Mouse (Mus musculus): ENCODE measurements at regions not wholly inside any gene's neighbourhood (a gene's known extent, or its start where the extent isn't known, plus 50 kb on each side); places are given as distances from the start of the nearest gene placed in this dataset.

DNA sequence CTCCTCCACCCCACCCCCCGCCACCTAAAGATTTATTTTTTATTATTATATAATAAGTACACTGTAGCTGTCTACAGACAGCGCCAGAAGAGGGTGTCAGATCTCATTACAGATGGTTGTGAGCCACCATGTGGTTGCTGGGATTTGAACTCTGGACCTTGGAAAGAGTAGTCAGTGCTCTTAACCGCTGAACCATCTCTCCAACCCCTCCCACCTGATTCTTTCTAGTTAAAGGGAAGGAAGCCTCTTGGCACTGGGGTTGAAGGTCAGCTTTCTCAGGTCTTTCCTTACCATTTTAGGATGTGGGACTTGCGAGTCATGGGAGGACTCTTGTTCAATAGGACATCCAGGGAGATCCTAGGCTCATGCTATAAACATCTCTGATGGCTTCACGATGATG, 54.7 kb downstream of the Hes1 start:
- Histone ChIP-seq H3K4me2 (no peak overlapping the region), H3K4me1 (replicated peaks) (peaks cover 18% of the 10 kb centered on the region), H3K9me3 (no peaks in the 10 kb centered on the region), H3K4me3 (no peak overlapping the region), H3K36me3 (no peaks in the 10 kb centered on the region), H3K9ac (no peak overlapping the region), H3K27ac (replicated peaks) (no peak overlapping the region), H3K27me3 (peaks cover 76% of the 10 kb centered on the region)
- WGBS = 87% methylated on average over 5 of the region's 5 CpGs
- no peak for ATAC-seq (ENCODE audit: low FRiP score, low read depth)

DNA sequence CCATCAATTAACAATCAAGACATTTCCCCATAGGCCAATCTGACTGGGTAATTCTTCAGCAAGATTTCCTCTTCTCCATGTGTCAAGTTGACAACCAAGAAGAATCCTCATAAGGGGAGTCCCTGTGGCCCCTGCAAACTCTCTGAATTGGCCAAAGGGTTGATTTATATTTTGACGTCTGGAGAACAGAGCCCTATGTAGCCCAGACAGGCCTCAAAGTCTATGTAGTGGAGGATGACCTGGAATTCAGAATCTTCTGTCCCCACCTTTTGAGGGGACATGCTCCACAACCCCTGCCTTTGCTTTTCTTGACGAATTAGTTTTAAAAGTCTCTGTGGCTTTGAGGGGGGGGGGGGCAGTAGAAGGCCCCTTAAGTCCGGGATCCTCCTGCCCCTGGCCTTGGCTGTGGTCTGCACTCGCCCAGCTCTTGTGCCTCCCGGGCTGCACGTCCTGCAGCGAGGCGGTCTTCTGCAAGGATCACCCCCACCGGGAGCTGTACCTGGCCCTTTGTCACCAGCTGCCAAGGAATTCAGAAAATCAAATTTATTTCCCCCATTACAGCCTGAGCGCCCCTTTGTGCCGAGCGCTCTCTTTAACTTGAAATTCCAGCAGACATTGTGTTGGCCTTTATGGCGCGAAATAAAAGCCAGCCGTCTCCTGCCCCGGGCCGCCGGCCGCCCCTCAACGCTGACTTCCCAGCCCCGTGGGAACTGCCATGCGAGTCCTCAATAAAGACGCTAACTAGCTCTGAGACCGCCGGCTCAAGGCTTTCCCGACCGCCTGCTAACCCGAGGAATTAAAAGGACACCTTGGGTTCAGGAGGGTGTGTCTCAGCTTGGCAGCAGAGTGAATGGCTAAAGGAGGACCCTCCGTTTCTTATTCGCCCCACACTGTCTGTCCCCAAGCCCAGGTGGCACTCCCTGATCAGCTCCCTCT, 56.4 kb downstream of the Hes1 start:
- no peak for ATAC-seq (ENCODE audit: low FRiP score, low read depth)
- H3K9ac ChIP-seq = no peak overlapping the region
- WGBS = 6% methylated on average over 30 of the region's 30 CpGs
- H3K36me3 ChIP-seq = no peaks in the 10 kb centered on the region
- no peaks in the 10 kb centered on the region for H3K9me3 ChIP-seq
- peaks cover 18% of the 10 kb centered on the region for H3K4me1 ChIP-seq (replicated peaks)
- no peak overlapping the region for H3K27ac ChIP-seq (replicated peaks)
- H3K4me2 ChIP-seq = peak overlapping the region; percentile 41
- peaks cover 76% of the 10 kb centered on the region for H3K27me3 ChIP-seq
- peak overlapping the region; percentile 13; the same call in 1 of the 2 replicates for H3K4me3 ChIP-seq

DNA sequence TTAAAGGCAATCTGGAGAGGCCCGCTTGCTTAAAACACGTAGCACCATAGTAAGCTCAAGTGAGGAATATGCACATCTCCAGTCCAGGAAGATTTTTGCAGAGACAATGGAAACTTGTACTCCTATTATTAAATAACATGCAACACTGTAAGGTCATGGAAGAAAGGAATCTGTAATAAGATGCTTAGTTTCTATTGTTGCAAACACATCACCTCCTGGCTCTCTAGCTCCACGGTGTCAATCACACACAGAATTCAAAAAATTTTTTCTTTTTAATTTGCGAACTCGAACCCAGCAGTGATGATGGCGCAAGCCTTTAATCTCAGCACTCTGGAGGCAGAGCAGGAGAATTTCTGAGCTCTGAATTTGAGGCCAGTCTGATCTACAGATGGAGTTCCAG, 57.4 kb downstream of the Hes1 start:
- Histone ChIP-seq H3K36me3 (no peaks in the 10 kb centered on the region), H3K4me3 (no peak overlapping the region), H3K4me2 (no peak overlapping the region), H3K27ac (replicated peaks) (no peak overlapping the region), H3K9me3 (no peaks in the 10 kb centered on the region), H3K27me3 (peaks cover 76% of the 10 kb centered on the region), H3K4me1 (replicated peaks) (peaks cover 18% of the 10 kb centered on the region), H3K9ac (no peak overlapping the region)
- ATAC-seq (ENCODE audit: low FRiP score, low read depth) = no peak
- WGBS = 55% methylated on average over 6 of the region's 6 CpGs

DNA sequence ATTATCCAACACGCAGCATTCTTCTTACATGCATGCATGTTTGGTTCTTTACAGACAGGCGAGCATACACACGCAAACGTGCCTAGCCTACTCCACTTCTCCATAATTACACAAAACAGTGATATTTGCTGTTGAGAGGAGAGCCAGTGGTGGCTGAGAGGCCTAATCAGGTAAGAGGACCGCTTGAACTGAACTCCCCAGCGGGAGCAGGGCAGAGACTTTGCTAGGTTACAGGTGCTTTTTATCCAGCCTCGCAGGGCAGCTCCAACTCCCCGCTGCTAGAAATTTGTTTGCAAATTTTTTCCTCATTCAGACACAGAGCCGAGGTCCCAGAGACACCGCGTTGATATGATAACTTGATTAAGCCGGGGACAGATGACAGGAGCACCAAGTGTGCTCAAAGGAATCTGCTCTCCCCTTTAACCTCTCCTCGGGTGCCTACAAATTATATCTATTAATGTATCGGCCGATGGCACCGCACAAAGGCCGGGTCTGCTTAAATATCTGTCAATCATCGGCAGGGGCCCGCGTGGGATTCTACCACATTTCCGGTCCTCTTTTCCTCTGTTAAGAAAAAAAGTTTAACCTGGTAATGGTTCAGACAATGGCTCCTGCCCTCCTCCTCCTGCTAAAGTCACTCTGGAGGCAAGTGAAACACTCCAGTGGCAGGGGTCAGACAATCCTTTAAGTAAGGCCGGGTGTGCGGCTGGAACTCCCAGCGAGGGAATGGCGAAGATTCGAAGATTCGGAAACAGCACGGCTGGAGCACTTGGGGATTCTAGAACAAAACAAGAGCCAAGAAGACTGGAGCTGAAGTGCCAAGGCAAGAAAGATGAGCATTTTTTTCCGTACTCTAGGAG, 58.3 kb downstream of the Hes1 start:
- H3K4me2 ChIP-seq = no peak overlapping the region
- peaks cover 18% of the 10 kb centered on the region for H3K4me1 ChIP-seq (replicated peaks)
- H3K27me3 ChIP-seq = peaks cover 77% of the 10 kb centered on the region
- H3K9me3 ChIP-seq = no peaks in the 10 kb centered on the region
- H3K27ac ChIP-seq (replicated peaks) = no peak overlapping the region
- 16% methylated on average over 29 of the region's 29 CpGs for WGBS
- H3K9ac ChIP-seq = no peak overlapping the region
- H3K36me3 ChIP-seq = no peaks in the 10 kb centered on the region
- ATAC-seq (ENCODE audit: low FRiP score, low read depth) = no peak
- H3K4me3 ChIP-seq = no peak overlapping the region

DNA sequence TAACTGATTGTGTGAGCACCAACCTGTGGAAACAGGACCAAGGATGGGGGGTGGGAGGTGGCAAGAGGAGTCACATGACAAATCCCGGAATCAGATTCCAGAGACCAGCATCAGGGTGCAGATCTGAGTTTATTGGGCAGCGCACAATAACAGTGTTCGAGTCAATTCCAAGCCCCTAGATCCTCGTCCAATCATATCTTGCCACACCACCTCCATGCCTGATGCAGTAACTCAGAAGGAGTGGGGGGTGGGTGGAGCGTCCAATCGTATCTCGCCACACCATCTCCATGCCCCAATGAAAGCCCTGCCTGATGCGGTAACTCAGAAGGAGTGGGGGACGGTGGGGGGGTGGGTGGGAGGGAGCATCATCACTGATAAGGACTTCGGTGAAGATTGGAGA, 62.8 kb downstream of the Hes1 start:
- H3K27me3 ChIP-seq = peaks cover 72% of the 10 kb centered on the region
- H3K4me3 ChIP-seq = no peak overlapping the region
- H3K9ac ChIP-seq = no peak overlapping the region
- no peak overlapping the region for H3K4me2 ChIP-seq
- H3K36me3 ChIP-seq = no peaks in the 10 kb centered on the region
- H3K4me1 ChIP-seq (replicated peaks) = peaks cover 16% of the 10 kb centered on the region
- no peak for ATAC-seq (ENCODE audit: low FRiP score, low read depth)
- H3K9me3 ChIP-seq = no peaks in the 10 kb centered on the region
- H3K27ac ChIP-seq (replicated peaks) = no peak overlapping the region
- WGBS = 95% methylated on average over 10 of the region's 10 CpGs

DNA sequence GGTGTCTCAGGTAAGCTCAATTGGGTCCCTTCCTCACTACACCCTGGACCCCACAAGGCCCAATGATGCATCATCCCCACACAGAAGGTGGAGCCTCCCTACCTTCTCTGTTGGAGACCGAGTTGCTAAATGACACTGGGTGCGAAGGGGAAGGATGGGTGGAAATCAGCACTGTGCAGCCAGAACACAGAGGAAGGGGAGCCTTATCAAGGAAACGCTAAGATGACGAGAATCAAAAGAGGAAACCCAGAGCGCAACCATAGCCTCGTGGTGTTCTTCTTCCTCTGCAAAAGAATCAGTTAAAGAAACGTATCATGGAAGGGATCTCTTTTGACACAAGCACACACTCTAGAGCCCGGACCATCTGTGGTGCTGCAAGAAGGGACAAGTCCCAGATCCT, 64.6 kb downstream of the Hes1 start:
- H3K4me2 ChIP-seq = no peak overlapping the region
- no peak for ATAC-seq (ENCODE audit: low FRiP score, low read depth)
- no peaks in the 10 kb centered on the region for H3K36me3 ChIP-seq
- no peaks in the 10 kb centered on the region for H3K9me3 ChIP-seq
- H3K4me3 ChIP-seq = no peak overlapping the region
- H3K27ac ChIP-seq (replicated peaks) = no peak overlapping the region
- peaks cover 7% of the 10 kb centered on the region; the same call in 1 of the 2 replicates for H3K4me1 ChIP-seq (replicated peaks)
- whole genome bisulfite sequencing = 63% methylated on average over 8 of the region's 8 CpGs
- H3K9ac ChIP-seq = no peak overlapping the region
- peaks cover 69% of the 10 kb centered on the region for H3K27me3 ChIP-seq

DNA sequence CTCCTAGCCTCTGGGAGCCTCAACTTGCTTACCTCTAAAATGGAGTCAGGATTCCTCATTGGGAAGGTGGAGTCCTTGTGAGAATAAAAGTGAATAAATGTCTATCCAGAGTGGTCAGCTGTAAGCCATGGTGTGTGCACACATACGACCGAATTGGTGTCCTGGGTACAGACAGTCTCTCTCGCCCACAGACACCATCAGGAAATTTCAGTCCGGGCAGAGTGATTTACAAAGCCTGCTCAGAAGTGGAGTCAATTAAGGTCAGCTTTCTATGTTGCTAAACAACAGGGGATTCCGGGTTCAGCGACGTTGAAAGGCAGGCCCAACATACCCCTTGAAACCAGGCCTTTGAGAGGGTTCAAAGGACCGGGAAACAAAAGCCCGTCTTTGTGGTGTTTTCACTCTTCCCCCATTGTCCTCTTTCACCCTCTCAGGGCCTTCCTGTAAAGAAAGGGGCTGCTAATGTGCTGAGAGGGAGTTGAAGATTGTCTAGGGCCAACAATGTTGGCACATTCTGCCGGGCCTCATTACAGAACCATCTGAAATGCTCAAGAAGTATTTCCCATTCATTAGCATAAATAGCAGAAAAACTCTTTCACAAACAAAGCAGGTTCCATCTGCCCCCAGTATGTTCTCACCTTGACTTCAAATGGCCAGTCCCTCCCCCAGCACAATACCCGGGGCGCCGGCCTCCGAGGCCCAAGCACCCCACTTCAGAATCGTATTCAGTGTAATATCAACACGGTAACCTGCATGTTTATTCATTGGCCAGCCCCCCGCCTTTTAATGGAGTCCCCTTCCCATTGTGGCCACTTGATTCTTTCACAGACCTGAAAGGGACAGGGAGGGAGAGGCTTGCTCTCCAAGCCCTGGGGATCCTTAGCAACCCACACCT, 65.3 kb downstream of the Hes1 start:
- peak; percentile 63 for ATAC-seq (ENCODE audit: low FRiP score, low read depth)
- Histone ChIP-seq H3K9me3 (no peaks in the 10 kb centered on the region), H3K4me1 (replicated peaks) (peaks cover 7% of the 10 kb centered on the region; the same call in 1 of the 2 replicates), H3K4me2 (no peak overlapping the region), H3K27me3 (peaks cover 69% of the 10 kb centered on the region), H3K36me3 (no peaks in the 10 kb centered on the region), H3K27ac (replicated peaks) (no peak overlapping the region), H3K4me3 (no peak overlapping the region), H3K9ac (no peak overlapping the region)
- 14% methylated on average over 17 of the region's 17 CpGs for WGBS

DNA sequence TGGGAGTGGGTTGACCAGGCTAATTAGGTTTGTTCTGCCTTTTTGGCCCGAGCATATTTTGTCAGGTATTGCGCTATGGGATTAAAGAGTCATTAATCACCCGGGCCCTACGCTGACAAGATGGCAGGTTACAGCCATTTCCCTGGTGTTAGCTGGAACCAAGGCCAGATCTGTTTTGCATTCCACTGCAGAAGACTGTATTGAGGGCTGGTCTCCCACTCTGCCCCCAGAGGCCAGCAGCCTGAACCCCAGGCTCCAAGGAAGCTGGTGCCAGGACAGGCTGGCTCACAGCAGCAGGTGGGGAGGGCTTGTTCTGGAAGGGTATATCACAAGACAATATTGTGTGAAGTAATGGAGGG, 65.9 kb downstream of the Hes1 start:
- H3K4me2 ChIP-seq = no peak overlapping the region
- no peak; the same call in 1 of the 2 replicates for ATAC-seq (ENCODE audit: low FRiP score, low read depth)
- H3K27me3 ChIP-seq = peaks cover 69% of the 10 kb centered on the region
- no peaks in the 10 kb centered on the region for H3K9me3 ChIP-seq
- no peak overlapping the region for H3K4me3 ChIP-seq
- peaks cover 7% of the 10 kb centered on the region; the same call in 1 of the 2 replicates for H3K4me1 ChIP-seq (replicated peaks)
- no peak overlapping the region for H3K9ac ChIP-seq
- H3K36me3 ChIP-seq = no peaks in the 10 kb centered on the region
- no peak overlapping the region for H3K27ac ChIP-seq (replicated peaks)
- WGBS = 17% methylated on average over 4 of the region's 4 CpGs

DNA sequence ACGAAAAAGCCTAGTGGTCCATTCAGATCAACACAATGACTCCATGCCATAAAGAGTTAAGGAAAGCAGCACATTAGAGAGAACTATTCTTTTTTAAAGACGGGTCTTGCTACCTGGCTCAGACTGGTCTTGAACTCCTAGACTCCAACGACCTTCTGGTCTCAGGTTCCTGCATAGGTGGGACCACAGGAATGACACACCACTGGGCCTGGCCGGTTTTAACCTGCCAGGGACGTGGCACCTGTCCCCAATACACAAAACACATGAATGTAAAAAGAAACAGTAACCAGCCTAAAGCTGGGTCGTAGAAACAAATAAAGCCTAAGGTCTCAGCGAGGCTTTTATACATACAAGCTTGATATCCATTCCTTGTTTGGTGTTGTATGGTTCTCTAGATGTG, 67.9 kb downstream of the Hes1 start:
- no peak overlapping the region for H3K4me2 ChIP-seq
- no peaks in the 10 kb centered on the region for H3K36me3 ChIP-seq
- H3K4me3 ChIP-seq = no peak overlapping the region
- H3K9me3 ChIP-seq = no peaks in the 10 kb centered on the region
- no peak overlapping the region for H3K9ac ChIP-seq
- H3K27ac ChIP-seq (replicated peaks) = no peak overlapping the region
- WGBS = 73% methylated on average over 7 of the region's 7 CpGs
- peaks cover 7% of the 10 kb centered on the region; the same call in 1 of the 2 replicates for H3K4me1 ChIP-seq (replicated peaks)
- no peak for ATAC-seq (ENCODE audit: low FRiP score, low read depth)
- H3K27me3 ChIP-seq = peaks cover 63% of the 10 kb centered on the region

DNA sequence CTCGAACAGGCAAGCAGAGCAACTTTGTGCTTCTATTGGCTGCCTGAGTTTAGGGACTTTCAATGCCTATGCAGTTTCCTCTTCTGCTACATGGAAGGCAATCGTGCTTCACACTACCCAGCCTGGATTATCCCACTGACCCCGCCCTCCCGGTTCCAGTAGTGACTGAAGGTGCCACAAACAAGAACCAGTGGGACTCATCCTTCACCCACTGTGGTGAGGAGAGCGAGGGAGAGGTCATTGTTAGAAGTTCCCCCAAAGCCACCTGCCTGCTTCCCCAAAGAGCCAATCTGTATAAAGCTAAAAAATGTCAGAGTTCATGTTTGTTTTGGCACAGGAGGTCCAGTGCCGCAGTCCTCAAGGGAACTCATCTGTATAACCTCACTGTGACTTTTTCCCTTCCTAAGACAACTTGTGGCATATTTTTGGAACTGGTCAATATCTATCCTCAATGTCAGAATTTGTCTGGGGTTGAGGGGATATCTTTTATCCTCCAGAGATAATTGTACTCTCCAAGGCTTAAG, 70.5 kb downstream of the Hes1 start:
- H3K27me3 ChIP-seq = peaks cover 60% of the 10 kb centered on the region

DNA sequence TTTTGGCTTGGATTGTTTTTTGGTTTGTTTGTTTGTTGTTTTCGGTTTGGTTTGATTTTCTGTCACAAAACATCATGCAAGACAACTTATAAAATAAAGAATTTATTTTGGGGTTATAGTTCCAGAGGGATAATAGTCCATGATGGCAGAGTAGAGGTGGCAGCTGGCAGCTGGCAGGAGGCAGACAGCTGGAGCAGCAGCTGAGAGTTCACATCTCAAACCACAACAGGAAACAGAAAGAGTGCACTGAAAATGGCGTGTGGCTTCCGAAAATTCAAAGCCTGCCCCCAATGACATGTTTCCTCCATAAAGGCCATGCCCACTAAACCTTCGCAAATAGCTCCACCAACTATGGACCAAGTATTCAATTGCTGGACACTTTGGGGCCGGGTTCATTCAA, 72.7 kb downstream of the Hes1 start:
- no peaks in the 10 kb centered on the region for H3K9me3 ChIP-seq
- ATAC-seq (ENCODE audit: low FRiP score, low read depth) = no peak
- WGBS = 94% methylated on average over 5 of the region's 5 CpGs
- no peaks in the 10 kb centered on the region for H3K36me3 ChIP-seq
- peaks cover 46% of the 10 kb centered on the region for H3K27me3 ChIP-seq
- H3K27ac ChIP-seq (replicated peaks) = no peak overlapping the region
- H3K4me3 ChIP-seq = no peak overlapping the region
- no peaks in the 10 kb centered on the region for H3K4me1 ChIP-seq (replicated peaks)
- H3K4me2 ChIP-seq = no peak overlapping the region
- H3K9ac ChIP-seq = no peak overlapping the region

More for the DNA sequence above, 70.5 kb downstream of the Hes1 start:
- Histone ChIP-seq H3K36me3 (no peaks in the 10 kb centered on the region), H3K9me3 (no peaks in the 10 kb centered on the region), H3K4me3 (no peak overlapping the region), H3K4me1 (replicated peaks) (peaks cover 6% of the 10 kb centered on the region; the same call in 1 of the 2 replicates), H3K9ac (no peak overlapping the region), H3K4me2 (no peak overlapping the region), H3K27ac (replicated peaks) (no peak overlapping the region)
- no peak for ATAC-seq (ENCODE audit: low FRiP score, low read depth)
- WGBS = 64% methylated on average over 6 of the region's 6 CpGs
